Mouse (Mus musculus) CH12.LX (cell line): ENCODE results near the gene Sidt1.

Experiments used
- BHLHE40 ChIP-seq: IDR thresholded peaks from 2 replicates; pipeline ENCODE4 v1.6.1; 2011; ENCODE audit warnings: mild to moderate bottlenecking, low read depth, low read length, improper control_type of control experiment
- CTCF ChIP-seq, 2 experiments: IDR thresholded peaks in 1 of 2; conservative IDR thresholded peaks in 1 of 2; 2 replicates each; pipeline ENCODE4 v1.5.1; 2011 to 2012; ENCODE audit warnings: low read depth in 2 of 2, low read length in 2 of 2, improper control_type of control experiment in 1 of 2, inconsistent platforms in 1 of 2, mild to moderate bottlenecking in 1 of 2, moderate library complexity in 1 of 2
- ELF1 ChIP-seq: IDR thresholded peaks from 2 replicates; pipeline ENCODE4 v1.6.1; 2014; ENCODE audit warnings: low read depth, mild to moderate bottlenecking, inconsistent platforms, low read length, improper control_type of control experiment
- MAFK ChIP-seq: IDR thresholded peaks from 2 replicates; pipeline ENCODE4 v1.6.1; 2011; ENCODE audit warnings: low read length, improper control_type of control experiment; ENCODE audit not compliant: insufficient replicate concordance
- MXI1 ChIP-seq: IDR thresholded peaks from 2 replicates; pipeline ENCODE4 v1.6.1; 2011; ENCODE audit warnings: mild to moderate bottlenecking, low read depth, low read length, improper control_type of control experiment
- NELFE ChIP-seq: IDR thresholded peaks from 2 replicates; pipeline ENCODE4 v1.6.1; 2011; ENCODE audit warnings: low read depth, low read length, improper control_type of control experiment
- POLR2A ChIP-seq: IDR thresholded peaks from 2 replicates; pipeline ENCODE4 v1.6.1; 2011; ENCODE audit warnings: low read depth, mild to moderate bottlenecking, improper control_type of control experiment, low read length
- SIN3A ChIP-seq: IDR thresholded peaks from 2 replicates; pipeline ENCODE4 v1.6.1; 2012; ENCODE audit warnings: low read length, improper control_type of control experiment, inconsistent platforms

DNA sequence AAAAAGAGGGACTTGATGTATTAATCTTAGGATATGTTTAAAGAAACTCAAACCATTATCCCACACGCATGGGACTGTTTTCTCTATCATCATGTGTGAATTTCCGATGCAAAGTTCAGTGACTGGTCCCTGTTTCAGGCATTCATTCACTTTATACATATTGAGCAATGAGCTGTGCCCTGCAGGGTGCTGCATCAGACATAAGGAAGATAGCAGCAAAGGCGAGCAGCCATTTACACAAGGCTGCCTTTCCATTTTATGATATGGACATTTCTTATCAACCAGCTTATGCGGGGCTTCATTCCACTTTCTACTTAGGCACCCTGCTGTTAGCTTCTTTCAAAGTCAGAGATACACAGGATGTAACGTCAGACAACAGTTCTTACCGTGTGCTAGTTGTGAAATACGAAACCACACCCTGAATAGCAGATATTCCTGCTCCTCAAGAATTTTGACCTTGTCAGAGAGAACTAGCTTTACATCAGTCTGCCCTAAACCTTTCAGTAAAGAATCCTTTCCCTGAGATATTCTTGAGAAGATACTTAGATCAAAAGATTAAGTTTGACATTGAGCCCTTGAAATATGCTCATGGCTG is 45.5 kb downstream of the Sidt1 start:
- TF ChIP-seq BHLHE40 (no peak), CTCF (conservative IDR thresholded peaks at IDR 0.05 in 1 of 2, IDR thresholded peaks at IDR 0.05 in 1 of 2; ENCODE audit: low read depth in 2 of 2, low read length in 2 of 2) (no peak), MAFK (no peak), NELFE (no peak), MXI1 (no peak), ELF1 (no peak), POLR2A (no peak), SIN3A (no peak)
